Mouse (Mus musculus) G1E (cell line): ENCODE measurements around the gene Kank1.

ENCODE experiments used
- CTCF ChIP-seq: IDR thresholded peaks from 2 replicates; pipeline ENCODE4 v1.5.1; 2012; ENCODE audit warnings: low read depth, low read length, inconsistent platforms, mixed read lengths
- TAL1 ChIP-seq: conservative IDR thresholded peaks from 2 replicates; pipeline ENCODE4 v1.6.1; 2012; ENCODE audit warnings: low read depth, low read length, inconsistent platforms, mixed read lengths

- no peak for TF ChIP-seq CTCF
- no peak for TF ChIP-seq TAL1
These were observed 121.8 kb downstream of the Kank1 start for GRCm38 (mm10) chr19:25358486-25359120.
